Mouse (Mus musculus): ENCODE data around the gene Slc15a1.

- TF ChIP-seq CTCF (IDR thresholded peaks at IDR 0.05; ENCODE audit: low read depth) (no peak), EP300 (IDR thresholded peaks at IDR 0.05; ENCODE audit: low read depth) (no peak)
Measured at GRCm38 (mm10) chr14:121416626-121417319, 88.3 kb downstream of the Slc15a1 start.

All from heart, postnatal 0 days (tissue).